Mouse (Mus musculus): Measurements from ENCODE around the gene Uts2. TPM values are rescaled to one million over a fixed set of nuclear protein-coding genes. Genes with fewer than 3 reads are reported as not detected.

The Uts2 gene
- not detected in 2 replicates for polyA plus RNA-seq (2012; rRNA removed)

- Histone ChIP-seq H3K4me1 (ENCODE audit: control insufficient read depth, insufficient read depth, low read length) (no peaks in the 10 kb centered on the region), H3K4me3 (ENCODE audit: insufficient read depth, low read length) (no peak within 1 kb of the TSS), H3K27ac (ENCODE audit: insufficient read depth, low read length) (no peak within 1 kb of the TSS)
- TF ChIP-seq POLR2A (IDR thresholded peaks at IDR 0.05; ENCODE audit: extremely low read depth, insufficient read depth, low read length) (no peak), CTCF (IDR thresholded peaks at IDR 0.05; ENCODE audit: extremely low read depth, insufficient read depth, low read length) (no peak)
These were observed at the start of gene Uts2 for GRCm38 (mm10) chr4:150996797-150997196. Gene Uts2 (plus strand): TSS chr4:150997097.

GRCm38 (mm10) chr4:150950972-150951371 is 45.9 kb upstream of the Uts2 start:
- no peaks in the 10 kb centered on the region for H3K4me1 ChIP-seq (ENCODE audit: control insufficient read depth, insufficient read depth, low read length)
- TF ChIP-seq POLR2A (IDR thresholded peaks at IDR 0.05; ENCODE audit: extremely low read depth, insufficient read depth, low read length) (no peak), CTCF (IDR thresholded peaks at IDR 0.05; ENCODE audit: extremely low read depth, insufficient read depth, low read length) (no peak)
- H3K4me3 ChIP-seq (ENCODE audit: insufficient read depth, low read length): no peak overlapping the region
- no peak overlapping the region for H3K27ac ChIP-seq (ENCODE audit: insufficient read depth, low read length)

- TF ChIP-seq POLR2A (IDR thresholded peaks at IDR 0.05; ENCODE audit: extremely low read depth, insufficient read depth, low read length) (no peak), CTCF (IDR thresholded peaks at IDR 0.05; ENCODE audit: extremely low read depth, insufficient read depth, low read length) (no peak)
- Histone ChIP-seq H3K4me3 (ENCODE audit: insufficient read depth, low read length) (no peak overlapping the region), H3K4me1 (ENCODE audit: control insufficient read depth, insufficient read depth, low read length) (peaks cover 1% of the 10 kb centered on the region; the same call in 1 of the 2 replicates), H3K27ac (ENCODE audit: insufficient read depth, low read length) (no peak overlapping the region)
These were observed 40.4 kb upstream of the Uts2 start for GRCm38 (mm10) chr4:150956369-150957105.

- peaks cover 1% of the 10 kb centered on the region; the same call in 1 of the 2 replicates for H3K4me1 ChIP-seq (ENCODE audit: control insufficient read depth, insufficient read depth, low read length)
- TF ChIP-seq CTCF (IDR thresholded peaks at IDR 0.05; ENCODE audit: extremely low read depth, insufficient read depth, low read length): no peak
- TF ChIP-seq POLR2A (IDR thresholded peaks at IDR 0.05; ENCODE audit: extremely low read depth, insufficient read depth, low read length): no peak
- H3K27ac ChIP-seq (ENCODE audit: insufficient read depth, low read length): no peak overlapping the region
- no peak overlapping the region for H3K4me3 ChIP-seq (ENCODE audit: insufficient read depth, low read length)
These were observed 39.8 kb upstream of the Uts2 start for GRCm38 (mm10) chr4:150957106-150957458.

GRCm38 (mm10) chr4:150958536-150958935 is 38.4 kb upstream of the Uts2 start:
- peaks cover 1% of the 10 kb centered on the region; the same call in 1 of the 2 replicates for H3K4me1 ChIP-seq (ENCODE audit: control insufficient read depth, insufficient read depth, low read length)
- no peak overlapping the region for H3K27ac ChIP-seq (ENCODE audit: insufficient read depth, low read length)
- H3K4me3 ChIP-seq (ENCODE audit: insufficient read depth, low read length): no peak overlapping the region
- no peak for TF ChIP-seq CTCF (IDR thresholded peaks at IDR 0.05; ENCODE audit: extremely low read depth, insufficient read depth, low read length)
- TF ChIP-seq POLR2A (IDR thresholded peaks at IDR 0.05; ENCODE audit: extremely low read depth, insufficient read depth, low read length): no peak

GRCm38 (mm10) chr4:150962231-150962630 is 34.7 kb upstream of the Uts2 start:
- Histone ChIP-seq H3K27ac (ENCODE audit: insufficient read depth, low read length) (no peak overlapping the region), H3K4me1 (ENCODE audit: control insufficient read depth, insufficient read depth, low read length) (no peaks in the 10 kb centered on the region), H3K4me3 (ENCODE audit: insufficient read depth, low read length) (no peak overlapping the region)
- TF ChIP-seq POLR2A (IDR thresholded peaks at IDR 0.05; ENCODE audit: extremely low read depth, insufficient read depth, low read length) (no peak), CTCF (IDR thresholded peaks at IDR 0.05; ENCODE audit: extremely low read depth, insufficient read depth, low read length) (no peak)

- Histone ChIP-seq H3K4me3 (ENCODE audit: insufficient read depth, low read length) (no peak overlapping the region), H3K27ac (ENCODE audit: insufficient read depth, low read length) (no peak overlapping the region), H3K4me1 (ENCODE audit: control insufficient read depth, insufficient read depth, low read length) (no peaks in the 10 kb centered on the region)
- no peak for TF ChIP-seq POLR2A (IDR thresholded peaks at IDR 0.05; ENCODE audit: extremely low read depth, insufficient read depth, low read length)
- TF ChIP-seq CTCF (IDR thresholded peaks at IDR 0.05; ENCODE audit: extremely low read depth, insufficient read depth, low read length): no peak
These were observed 33.2 kb upstream of the Uts2 start for GRCm38 (mm10) chr4:150963711-150964110.

- no peaks in the 10 kb centered on the region for H3K4me1 ChIP-seq (ENCODE audit: control insufficient read depth, insufficient read depth, low read length)
- H3K4me3 ChIP-seq (ENCODE audit: insufficient read depth, low read length): no peak overlapping the region
- TF ChIP-seq POLR2A (IDR thresholded peaks at IDR 0.05; ENCODE audit: extremely low read depth, insufficient read depth, low read length) (no peak), CTCF (IDR thresholded peaks at IDR 0.05; ENCODE audit: extremely low read depth, insufficient read depth, low read length) (peak; percentile 92)
- H3K27ac ChIP-seq (ENCODE audit: insufficient read depth, low read length): no peak overlapping the region
These were observed 32.0 kb upstream of the Uts2 start for GRCm38 (mm10) chr4:150964635-150965554.

GRCm38 (mm10) chr4:150965555-150965951 is 31.3 kb upstream of the Uts2 start:
- H3K4me1 ChIP-seq (ENCODE audit: control insufficient read depth, insufficient read depth, low read length): no peaks in the 10 kb centered on the region
- TF ChIP-seq POLR2A (IDR thresholded peaks at IDR 0.05; ENCODE audit: extremely low read depth, insufficient read depth, low read length): no peak
- 0 out of 2 replicates have a peak, but pooled peaks have one; percentile 17 for TF ChIP-seq CTCF (IDR thresholded peaks at IDR 0.05; ENCODE audit: extremely low read depth, insufficient read depth, low read length)
- H3K4me3 ChIP-seq (ENCODE audit: insufficient read depth, low read length): no peak overlapping the region
- no peak overlapping the region for H3K27ac ChIP-seq (ENCODE audit: insufficient read depth, low read length)
